Mouse (Mus musculus) forebrain, embryonic 10.5 days (tissue): ENCODE data around the gene Tnfsf8. TPM values are rescaled to one million over a fixed set of nuclear protein-coding genes. Genes with fewer than 3 reads are reported as not detected.
A peak's percentile ranks its signal among the peaks of the same experiment; 100 is the strongest.

Experiments used
- DNase-seq: peaks from one replicate; pipeline ENCODE4 v3.0.0-alpha.2; 2017; ENCODE audit warnings: low spot score; ENCODE audit errors: extremely low spot score
- H3K27ac ChIP-seq: fragments of 300-500 bp; sonication (generic); 2 replicates; pipeline ENCODE4 v1.5.1; 2016; ENCODE audit warnings: mild to moderate bottlenecking
- H3K27me3 ChIP-seq: fragments of 300-500 bp; sonication (generic); 2 replicates; pipeline ENCODE4 v1.6.1; 2016; ENCODE audit warnings: mild to moderate bottlenecking; ENCODE audit not compliant: poor library complexity, severe bottlenecking
- H3K36me3 ChIP-seq: fragments of 300-500 bp; sonication (generic); replicated peaks from 2 replicates; pipeline ENCODE4 v1.6.1; 2016; ENCODE audit warnings: mild to moderate bottlenecking, moderate library complexity
- H3K4me1 ChIP-seq: fragments of 300-500 bp; sonication (generic); 2 replicates; pipeline ENCODE4 v1.6.1; 2016
- H3K4me3 ChIP-seq: fragments of 300-500 bp; sonication (generic); 2 replicates; pipeline ENCODE4 v1.5.1; 2016; ENCODE audit warnings: mild to moderate bottlenecking, moderate library complexity
- H3K9me3 ChIP-seq: fragments of 300-500 bp; sonication (generic); 2 replicates; pipeline ENCODE4 v1.6.1; 2016; ENCODE audit warnings: mild to moderate bottlenecking, moderate library complexity
- WGBS: fragments of 180-500 bp; shearing (Covaris S2); methylation state at CpG from one replicate; pipeline ENCODE4 v1.1.7; 2016; 5-methylcytosine and 5-hydroxymethylcytosine counted together
- polyA plus RNA-seq: library from polyadenylated mRNA; unstranded; fragments of >200 nt; fragmentation: Nextera tagmentation; extraction: Ambion mirVana; gene quantifications from 2 replicates; pipeline ENCODE4 v1.2.1, GENCODE M21; 2016

Tnfsf8 gene
- polyA plus RNA-seq, 1 experiment from 2014 or later = not detected

- Histone ChIP-seq H3K4me1 (no peaks in the 10 kb centered on the region), H3K27ac (no peak overlapping the region), H3K36me3 (no peaks in the 10 kb centered on the region), H3K27me3 (no peaks in the 10 kb centered on the region), H3K4me3 (no peak overlapping the region), H3K9me3 (no peaks in the 10 kb centered on the region)
- no peak for DNase-seq
- 87% methylated on average over 5 of the region's 5 CpGs for WGBS
Measured at GRCm38 (mm10) chr4:63860236-63860635, 911 bp downstream of the Tnfsf8 start.

- Histone ChIP-seq H3K27ac (no peak overlapping the region), H3K4me1 (no peaks in the 10 kb centered on the region), H3K9me3 (no peaks in the 10 kb centered on the region), H3K4me3 (no peak overlapping the region), H3K27me3 (no peaks in the 10 kb centered on the region), H3K36me3 (no peaks in the 10 kb centered on the region)
- 89% methylated on average over 4 of the region's 4 CpGs for WGBS
- no peak for DNase-seq
Measured at GRCm38 (mm10) chr4:63859785-63860203, 1.4 kb downstream of the Tnfsf8 start.

GRCm38 (mm10) chr4:63858646-63859224 lies 2.4 kb downstream of the Tnfsf8 start:
- WGBS = 90% methylated on average over 7 of the region's 7 CpGs
- Histone ChIP-seq H3K4me1 (no peaks in the 10 kb centered on the region), H3K27me3 (no peaks in the 10 kb centered on the region), H3K4me3 (no peak overlapping the region), H3K36me3 (no peaks in the 10 kb centered on the region), H3K9me3 (no peaks in the 10 kb centered on the region), H3K27ac (no peak overlapping the region)
- no peak for DNase-seq

- no peak for DNase-seq
- no peaks in the 10 kb centered on the region for H3K4me1 ChIP-seq
- no peaks in the 10 kb centered on the region for H3K27me3 ChIP-seq
- no peak overlapping the region for H3K4me3 ChIP-seq
- 85% methylated on average over 6 of the region's 6 CpGs for WGBS
- no peak overlapping the region for H3K27ac ChIP-seq
- no peaks in the 10 kb centered on the region for H3K9me3 ChIP-seq
- no peaks in the 10 kb centered on the region for H3K36me3 ChIP-seq
Measured at GRCm38 (mm10) chr4:63856764-63857163, 4.4 kb downstream of the Tnfsf8 start.

- no peaks in the 10 kb centered on the region for H3K36me3 ChIP-seq
- H3K27me3 ChIP-seq = no peaks in the 10 kb centered on the region
- 85% methylated on average over 1 of the region's 1 CpGs for WGBS
- no peak overlapping the region for H3K4me3 ChIP-seq
- no peaks in the 10 kb centered on the region for H3K9me3 ChIP-seq
- no peak for DNase-seq
- H3K27ac ChIP-seq = no peak overlapping the region
- H3K4me1 ChIP-seq = no peaks in the 10 kb centered on the region
Measured at GRCm38 (mm10) chr4:63853782-63854386, 7.3 kb downstream of the Tnfsf8 start.

- H3K4me3 ChIP-seq = no peak overlapping the region
- H3K9me3 ChIP-seq = no peaks in the 10 kb centered on the region
- no peak overlapping the region for H3K27ac ChIP-seq
- no peaks in the 10 kb centered on the region for H3K36me3 ChIP-seq
- H3K27me3 ChIP-seq = no peaks in the 10 kb centered on the region
- WGBS = 81% methylated on average over 2 of the region's 2 CpGs
- no peaks in the 10 kb centered on the region for H3K4me1 ChIP-seq
- no peak for DNase-seq
Measured at GRCm38 (mm10) chr4:63850082-63850481, 11.1 kb downstream of the Tnfsf8 start.

- no peak for DNase-seq
- no peaks in the 10 kb centered on the region for H3K4me1 ChIP-seq
- H3K4me3 ChIP-seq = no peak overlapping the region
- no peaks in the 10 kb centered on the region for H3K9me3 ChIP-seq
- 78% methylated on average over 3 of the region's 3 CpGs for WGBS
- H3K36me3 ChIP-seq = no peaks in the 10 kb centered on the region
- H3K27me3 ChIP-seq = no peaks in the 10 kb centered on the region
- H3K27ac ChIP-seq = no peak overlapping the region
Measured at GRCm38 (mm10) chr4:63846881-63847597, 14.1 kb downstream of the Tnfsf8 start.

- no peak for DNase-seq
- WGBS = 76% methylated on average over 2 of the region's 2 CpGs
- Histone ChIP-seq H3K9me3 (no peaks in the 10 kb centered on the region), H3K27me3 (no peaks in the 10 kb centered on the region), H3K4me3 (no peak overlapping the region), H3K4me1 (no peaks in the 10 kb centered on the region), H3K27ac (no peak overlapping the region), H3K36me3 (no peaks in the 10 kb centered on the region)
Measured at GRCm38 (mm10) chr4:63845760-63846159, 15.4 kb downstream of the Tnfsf8 start.

- no peaks in the 10 kb centered on the region for H3K9me3 ChIP-seq
- no peaks in the 10 kb centered on the region for H3K4me1 ChIP-seq
- no peaks in the 10 kb centered on the region for H3K27me3 ChIP-seq
- H3K27ac ChIP-seq = no peak overlapping the region
- H3K4me3 ChIP-seq = no peak overlapping the region
- whole genome bisulfite sequencing = 27% methylated on average over 6 of the region's 6 CpGs
- peak; percentile 16 for DNase-seq
- no peaks in the 10 kb centered on the region for H3K36me3 ChIP-seq
Measured at GRCm38 (mm10) chr4:63843924-63844323, 17.2 kb downstream of the Tnfsf8 start.

- no peaks in the 10 kb centered on the region for H3K36me3 ChIP-seq
- DNase-seq = no peak
- H3K27ac ChIP-seq = no peak overlapping the region
- H3K9me3 ChIP-seq = no peaks in the 10 kb centered on the region
- H3K27me3 ChIP-seq = no peaks in the 10 kb centered on the region
- no peak overlapping the region for H3K4me3 ChIP-seq
- 75% methylated on average over 1 of the region's 1 CpGs for WGBS
- H3K4me1 ChIP-seq = no peaks in the 10 kb centered on the region
Measured at GRCm38 (mm10) chr4:63842278-63842677, 18.9 kb downstream of the Tnfsf8 start.

- no peaks in the 10 kb centered on the region for H3K36me3 ChIP-seq
- no peak overlapping the region for H3K27ac ChIP-seq
- no peaks in the 10 kb centered on the region for H3K9me3 ChIP-seq
- 56% methylated on average over 5 of the region's 5 CpGs for WGBS
- no peaks in the 10 kb centered on the region for H3K27me3 ChIP-seq
- H3K4me1 ChIP-seq = no peaks in the 10 kb centered on the region
- DNase-seq = peak; percentile 17
- no peak overlapping the region for H3K4me3 ChIP-seq
Measured at GRCm38 (mm10) chr4:63840457-63840856, 20.7 kb downstream of the Tnfsf8 start.

GRCm38 (mm10) chr4:63823136-63823535 lies 38.0 kb downstream of the Tnfsf8 start:
- no peak for DNase-seq
- no peaks in the 10 kb centered on the region for H3K4me1 ChIP-seq
- H3K4me3 ChIP-seq = no peak overlapping the region
- H3K9me3 ChIP-seq = no peaks in the 10 kb centered on the region
- H3K36me3 ChIP-seq = no peaks in the 10 kb centered on the region
- H3K27me3 ChIP-seq = no peaks in the 10 kb centered on the region
- 84% methylated on average over 4 of the region's 4 CpGs for WGBS
- H3K27ac ChIP-seq = no peak overlapping the region

- Histone ChIP-seq H3K9me3 (no peaks in the 10 kb centered on the region), H3K36me3 (no peaks in the 10 kb centered on the region), H3K27ac (no peak overlapping the region), H3K4me1 (no peaks in the 10 kb centered on the region), H3K27me3 (no peaks in the 10 kb centered on the region), H3K4me3 (no peak overlapping the region)
- DNase-seq = no peak
Measured at GRCm38 (mm10) chr4:63817505-63817904, 43.6 kb downstream of the Tnfsf8 start.
